Comparison of ENCODE assay signal across 31 mouse cellular contexts in genomic region chr1:193505381-193505780, GRCm38 (mm10).
A peak's percentile ranks its signal among the peaks of the same experiment; 100 is the strongest.
DNase-seq lines count a peak whose midpoint lies in the region; ATAC-seq and TF ChIP-seq lines count a peak whose summit lies in the region.
"Had no signal": no experiment of that assay in that cellular context is flagged by ENCODE, and none has a peak within 500 bp of the region (broad histone marks: within the 10 kb centered on the region; RNA-seq: fewer than 3 reads in every experiment).

No protein-coding gene starts in this region.

- no peak overlapping the region for H3K9ac ChIP-seq in limb, embryonic 14.5 days (ENCODE audit: low read depth, low read length, severe bottlenecking)
- no peak overlapping the region for H3K9ac ChIP-seq in embryonic facial prominence, embryonic 14.5 days (ENCODE audit: low read depth, low read length)
- H3K9ac ChIP-seq in stomach, postnatal 0 days (ENCODE audit: low read length) = no peak overlapping the region
- H3K9ac ChIP-seq: heart, embryonic 13.5 days; hindbrain, embryonic 15.5 days; kidney, embryonic 15.5 days; liver, embryonic 14.5 days had no signal

- no peak overlapping the region for H3K4me2 ChIP-seq in limb, embryonic 14.5 days (replicated peaks; ENCODE audit: low read depth, low read length, severe bottlenecking)
- H3K4me2 ChIP-seq in embryonic facial prominence, embryonic 14.5 days (ENCODE audit: low read depth, low read length) = no peak overlapping the region
- H3K4me2 ChIP-seq in stomach, postnatal 0 days (replicated peaks; ENCODE audit: low read depth) = no peak overlapping the region
- H3K4me2 ChIP-seq: heart, embryonic 13.5 days; hindbrain, embryonic 15.5 days; kidney, embryonic 15.5 days had no signal

- peak; percentile 8; the same call in 1 of the 2 replicates for TF ChIP-seq POLR2A in limb, embryonic 14.5 days (IDR thresholded peaks at IDR 0.05; ENCODE audit: borderline replicate concordance, extremely low read depth, insufficient read depth, insufficient read length)

- H3K27me3 ChIP-seq in limb, embryonic 14.5 days (ENCODE audit: control insufficient read depth, insufficient read depth, low read length) = no peaks in the 10 kb centered on the region
- 0 out of 2 replicates have a peak, but pooled peaks cover 10% of the 10 kb centered on the region for H3K27me3 ChIP-seq in limb, embryonic 10.5 days (ENCODE audit: low read depth, poor library complexity, severe bottlenecking)
- no peaks in the 10 kb centered on the region for H3K27me3 ChIP-seq in embryonic facial prominence, embryonic 14.5 days (replicated peaks; ENCODE audit: control insufficient read depth, insufficient read depth, low read length)
- H3K27me3 ChIP-seq in stomach, postnatal 0 days (ENCODE audit: control insufficient read depth, insufficient read depth, low read length) = no peaks in the 10 kb centered on the region

- WGBS in limb, embryonic 14.5 days = 36% methylated on average over 3 of the region's 3 CpGs
- 51% methylated on average over 3 of the region's 3 CpGs for WGBS in limb, embryonic 10.5 days
- 27% methylated on average over 3 of the region's 3 CpGs for WGBS in embryonic facial prominence, embryonic 14.5 days
- 38% methylated on average over 3 of the region's 3 CpGs for WGBS in stomach, postnatal 0 days

- no peak overlapping the region for H3K27ac ChIP-seq in limb, embryonic 14.5 days (replicated peaks; ENCODE audit: low read depth, low read length)
- no peak overlapping the region for H3K27ac ChIP-seq in limb, embryonic 10.5 days
- H3K27ac ChIP-seq in embryonic facial prominence, embryonic 14.5 days (replicated peaks; ENCODE audit: low read depth, low read length) = no peak overlapping the region
- peak overlapping the region; percentile 8 for H3K27ac ChIP-seq in stomach, postnatal 0 days (replicated peaks)
- H3K27ac ChIP-seq: heart, embryonic 13.5 days; hindbrain, embryonic 15.5 days; kidney, embryonic 15.5 days; liver, embryonic 14.5 days; macrophage had no signal

- TF ChIP-seq EP300 in stomach, postnatal 0 days (optimal IDR thresholded peaks at IDR 0.05) = no peak

- ATAC-seq in limb, embryonic 14.5 days (ENCODE audit: low FRiP score, low read depth) = no peak
- ATAC-seq in embryonic facial prominence, embryonic 14.5 days (ENCODE audit: low read depth) = peak; percentile 16; the same call in 1 of the 2 replicates
- no peak for ATAC-seq in stomach, postnatal 0 days (ENCODE audit: low FRiP score, low TSS enrichment)
- ATAC-seq in inflammation-experienced regulatory T-cells, adult 6 months = no peak
- ATAC-seq: forebrain, embryonic 16.5 days; Patski had no signal

- H3K9me3 ChIP-seq in limb, embryonic 14.5 days (ENCODE audit: control insufficient read depth, low read length) = no peaks in the 10 kb centered on the region
- no peaks in the 10 kb centered on the region for H3K9me3 ChIP-seq in limb, embryonic 10.5 days (replicated peaks)
- H3K9me3 ChIP-seq in embryonic facial prominence, embryonic 14.5 days (ENCODE audit: control insufficient read depth, low read length) = no peaks in the 10 kb centered on the region
- H3K9me3 ChIP-seq in stomach, postnatal 0 days (ENCODE audit: control insufficient read depth, low read length) = no peaks in the 10 kb centered on the region
- H3K9me3 ChIP-seq: G1E; heart, embryonic 13.5 days; hindbrain, embryonic 15.5 days; kidney, embryonic 15.5 days had no signal

- H3K4me3 ChIP-seq in limb, embryonic 14.5 days (replicated peaks; ENCODE audit: low read length) = no peak overlapping the region
- no peak overlapping the region for H3K4me3 ChIP-seq in limb, embryonic 10.5 days
- H3K4me3 ChIP-seq in embryonic facial prominence, embryonic 14.5 days (ENCODE audit: low read depth, low read length) = no peak overlapping the region
- H3K4me3 ChIP-seq in stomach, postnatal 0 days (ENCODE audit: low read depth, low read length) = no peak overlapping the region
- H3K4me3 ChIP-seq: erythroblast, embryonic 14.5 days; heart, embryonic 13.5 days; hindbrain, embryonic 15.5 days; kidney, embryonic 15.5 days had no signal

- H3K4me1 ChIP-seq in limb, embryonic 14.5 days (ENCODE audit: control insufficient read depth, insufficient read depth, low read length) = peaks cover 4% of the 10 kb centered on the region; the same call in 1 of the 2 replicates
- peaks cover 18% of the 10 kb centered on the region for H3K4me1 ChIP-seq in limb, embryonic 10.5 days
- H3K4me1 ChIP-seq in embryonic facial prominence, embryonic 14.5 days (ENCODE audit: control insufficient read depth, insufficient read depth, low read length) = no peaks in the 10 kb centered on the region
- H3K4me1 ChIP-seq in stomach, postnatal 0 days (replicated peaks; ENCODE audit: control insufficient read depth, insufficient read depth) = no peaks in the 10 kb centered on the region
- H3K4me1 ChIP-seq: heart, embryonic 13.5 days had no signal

- no peak for TF ChIP-seq CTCF in stomach, postnatal 0 days (IDR thresholded peaks at IDR 0.05; ENCODE audit: low read depth)

- peak; percentile 19 to 53 for DNase-seq in cerebellum, postnatal 10 days
- DNase-seq in cerebellum, postnatal 4 days (ENCODE audit: low spot score in 2 of 2) = no peak
- no peak for DNase-seq in limb, embryonic 14.5 days (ENCODE audit: low spot score)
- no peak for DNase-seq in limb, embryonic 10.5 days (ENCODE audit: low spot score)
- peak; percentile 51 for DNase-seq in embryonic facial prominence, embryonic 14.5 days (ENCODE audit: low spot score)
- no peak for DNase-seq in stomach, postnatal 0 days (ENCODE audit: low spot score)
- DNase-seq in natural killer cell, adult 2 months (ENCODE audit: low spot score in 2 of 2) = no peak
- DNase-seq: cerebellum, adult 11 months; cerebellum, adult 9-10 months; gastrocnemius, postnatal 10 days; heart, postnatal 10 days; kidney, adult 18-20 months; kidney, postnatal 25 days; left cerebral cortex, postnatal 4 days; liver; lung, adult 2 months; lung, postnatal 10 days; midbrain, embryonic 14.5 days; retina, postnatal 1 day; right cerebral cortex, postnatal 25 days; spleen, adult 18-20 months had no signal

- H3K36me3 ChIP-seq in limb, embryonic 14.5 days (ENCODE audit: control insufficient read depth, insufficient read depth, low read length) = no peaks in the 10 kb centered on the region
- H3K36me3 ChIP-seq in limb, embryonic 10.5 days = no peaks in the 10 kb centered on the region
- H3K36me3 ChIP-seq in embryonic facial prominence, embryonic 14.5 days (ENCODE audit: control insufficient read depth, insufficient read depth, low read length) = no peaks in the 10 kb centered on the region
- H3K36me3 ChIP-seq in stomach, postnatal 0 days (ENCODE audit: control insufficient read depth, insufficient read depth, low read length) = no peaks in the 10 kb centered on the region
- H3K36me3 ChIP-seq: G1E; heart, embryonic 13.5 days; hindbrain, embryonic 15.5 days; kidney, embryonic 15.5 days had no signal

Comparison
In these comparisons a context has a peak if more than half of its experiments do, and no peak if none do; other contexts are left out.
1. DNase-seq: peak in cerebellum, postnatal 10 days (2 of 2) and embryonic facial prominence, embryonic 14.5 days (single experiment); none in cerebellum, postnatal 4 days (0 of 2), limb, embryonic 14.5 days (single experiment), limb, embryonic 10.5 days (single experiment), stomach, postnatal 0 days (single experiment) and natural killer cell, adult 2 months (0 of 2).